Mouse (Mus musculus) left cerebral cortex, postnatal 4 days (tissue): ENCODE results near the gene Rae1. TPM values are rescaled to one million over a fixed set of nuclear protein-coding genes. Genes with fewer than 3 reads are reported as not detected.

ENCODE experiments used
- total RNA-seq, 2 experiments: library from RNA; stranded (reverse); gene quantifications; 2 replicates each; pipeline ENCODE4 v1.2.3; 2021

Gene Rae1
- total RNA-seq, 2 experiments from 2014 or later: 85.7 to 98.0 TPM

Other genes with a start within 250 kb of the Rae1 start
- 10 to 100 TPM; 13.0 to 14.5 TPM for gene Bmp7, start 59.8 kb upstream of the Rae1 start, total RNA-seq
- gene Spo11, start 22.4 kb upstream of the Rae1 start, total RNA-seq: under 1 TPM; 0.44 to 0.74 TPM
- 1 to 10 TPM; 7.5 to 8.1 TPM for gene Rbm38, start 20.4 kb downstream of the Rae1 start, total RNA-seq
- gene Ctcfl, start 119.4 kb downstream of the Rae1 start, total RNA-seq: not detected
- gene Pck1, start 152.9 kb downstream of the Rae1 start, total RNA-seq: not detected
- under 1 TPM in 1 of 2 experiments, not detected in 1; 0.20 TPM for gene Zbp1, start 218.8 kb downstream of the Rae1 start, total RNA-seq